Mouse (Mus musculus) gastrocnemius, adult 8-10 months (tissue): ENCODE results near the gene Bag3. TPM values are rescaled to one million over a fixed set of nuclear protein-coding genes. Genes with fewer than 3 reads are reported as not detected.
"Not testable (repeated sequence)": the region's sequence is repeated elsewhere in the genome, so short reads cannot be mapped to it uniquely, and the experiment has no call there.

Experiments
- DNase-seq, 2 experiments: peaks; one replicate each; pipeline ENCODE4 v3.0.0; 2022; ENCODE audit warnings: low spot score in 2 of 2
- total RNA-seq, 4 experiments: library from RNA; stranded (reverse); gene quantifications; 2 replicates each; pipeline ENCODE4 v1.2.4; 2022

Gene Bag3
- total RNA-seq, 4 experiments from 2014 or later = 114 to 137 (median 118) TPM

GRCm38 (mm10) chr7:128567561-128568244, 44.3 kb downstream of the Bag3 start:
- DNase-seq = no peak

- DNase-seq = not testable (repeated sequence)
Measured at GRCm38 (mm10) chr7:128569429-128569828, 46.0 kb downstream of the Bag3 start.

- DNase-seq = no peak
Measured at GRCm38 (mm10) chr7:128569987-128570656, 46.7 kb downstream of the Bag3 start.

GRCm38 (mm10) chr7:128570657-128571056, 47.2 kb downstream of the Bag3 start:
- not testable (repeated sequence) for DNase-seq

- no peak for DNase-seq
Measured at GRCm38 (mm10) chr7:128572030-128572429, 48.6 kb downstream of the Bag3 start.

GRCm38 (mm10) chr7:128575211-128575610, 51.8 kb downstream of the Bag3 start:
- DNase-seq = no peak

- no peak for DNase-seq
Measured at GRCm38 (mm10) chr7:128575794-128576193, 52.4 kb downstream of the Bag3 start.

- DNase-seq = no peak
Measured at GRCm38 (mm10) chr7:128577607-128578006, 54.2 kb downstream of the Bag3 start.

GRCm38 (mm10) chr7:128578199-128578945, 55.0 kb downstream of the Bag3 start:
- no peak for DNase-seq

- no peak for DNase-seq
Measured at GRCm38 (mm10) chr7:128579381-128579780, 56.0 kb downstream of the Bag3 start.

GRCm38 (mm10) chr7:128580318-128580717, 56.9 kb downstream of the Bag3 start:
- no peak for DNase-seq

- no peak for DNase-seq
Measured at GRCm38 (mm10) chr7:128581864-128582484, 58.6 kb downstream of the Bag3 start.

GRCm38 (mm10) chr7:128583213-128583948, 60.0 kb downstream of the Bag3 start:
- no peak for DNase-seq

- DNase-seq = no peak
Measured at GRCm38 (mm10) chr7:128587334-128587933, 64.0 kb downstream of the Bag3 start.

GRCm38 (mm10) chr7:128591345-128592084, 68.1 kb downstream of the Bag3 start:
- DNase-seq = no peak

- no peak for DNase-seq
Measured at GRCm38 (mm10) chr7:128592118-128592935, 68.9 kb downstream of the Bag3 start.

GRCm38 (mm10) chr7:128592936-128593241, 69.5 kb downstream of the Bag3 start:
- DNase-seq = no peak

- DNase-seq = no peak
Measured at GRCm38 (mm10) chr7:128596274-128596673, 72.9 kb downstream of the Bag3 start.
